Mouse (Mus musculus) embryonic fibroblast, embryonic 13.5 days (primary cell): Measurements from ENCODE around the gene Trim71.

Experiments used
- CTCF ChIP-seq: IDR thresholded peaks from 2 replicates; pipeline ENCODE4 v1.5.1; 2011; ENCODE audit warnings: mild to moderate bottlenecking, control low read depth, low read length, moderate library complexity, borderline replicate concordance; ENCODE audit not compliant: insufficient read depth
- POLR2A ChIP-seq: IDR thresholded peaks from 2 replicates; pipeline ENCODE4 v1.6.1; 2011; ENCODE audit warnings: low read depth, mild to moderate bottlenecking, control low read depth, low read length, moderate library complexity

GRCm38 (mm10) chr9:114466871-114467270, 97.3 kb downstream of the Trim71 start:
- TF ChIP-seq CTCF (no peak), POLR2A (no peak)
